Mouse (Mus musculus): ENCODE results near the gene Gm21987.

Gm21987 gene

DNA sequence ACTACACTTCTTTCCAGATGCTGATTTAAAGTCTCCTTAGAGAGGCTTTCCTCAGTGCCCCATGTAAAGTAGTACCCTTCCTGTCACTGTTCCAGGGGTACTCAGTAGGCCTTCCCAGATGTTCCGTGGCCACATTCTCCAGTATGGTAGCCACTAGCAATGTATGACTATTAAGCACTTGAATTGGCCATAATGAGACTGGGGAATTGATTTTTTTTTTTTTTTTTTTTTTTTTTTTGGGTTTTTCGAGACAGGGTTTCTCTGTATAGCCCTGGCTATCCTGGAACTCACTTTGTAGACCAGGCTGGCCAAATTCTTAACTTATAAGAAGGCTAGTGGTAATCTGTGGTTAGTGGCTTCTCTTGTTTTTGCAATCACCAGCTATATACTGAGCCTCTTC lies 3.0 kb downstream of the Gm21987 start:
- DNase-seq: no peak

- DNase-seq: no peak
Measured at GRCm38 (mm10) chr16:38350361-38350855, 3.6 kb downstream of the Gm21987 start.

DNA sequence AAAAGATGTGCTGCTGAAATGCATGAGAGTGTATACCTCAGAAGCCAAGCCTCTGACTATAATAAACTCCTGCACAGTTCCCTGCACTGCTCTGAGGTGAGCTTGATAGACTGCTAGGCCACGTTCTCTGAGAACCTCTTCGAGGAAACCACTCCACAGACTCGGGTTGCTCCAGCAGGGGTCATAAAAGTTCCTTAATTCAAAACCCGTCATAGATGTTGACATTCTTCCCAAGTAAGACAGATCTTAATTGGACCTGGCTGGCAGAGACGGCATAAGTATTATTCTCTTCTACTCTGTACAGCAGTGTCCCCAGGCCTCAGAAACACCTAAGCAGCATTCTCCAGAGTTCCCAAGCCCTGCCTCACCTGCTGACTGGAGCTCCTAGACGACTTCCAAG lies 4.1 kb downstream of the Gm21987 start:
- no peak for DNase-seq

DNA sequence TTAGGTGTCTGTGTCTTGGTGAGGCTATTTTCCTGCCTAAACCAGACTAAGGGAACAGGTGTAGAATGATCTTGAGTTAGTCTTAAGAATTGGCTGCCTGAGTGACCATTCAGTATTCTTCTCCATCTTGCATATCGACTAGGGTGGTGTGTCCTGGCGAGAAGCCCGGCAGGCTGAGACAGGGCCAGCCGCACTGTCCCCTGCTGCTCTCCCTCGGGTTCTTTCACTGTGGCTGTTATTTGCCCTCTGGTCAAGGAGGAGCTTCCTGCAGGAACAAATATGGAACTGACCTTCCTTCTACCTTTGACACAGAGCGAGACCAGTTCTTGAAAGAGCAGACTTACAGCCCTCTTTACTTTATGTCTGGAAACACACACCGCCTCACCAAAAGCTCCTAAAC lies 5.2 kb downstream of the Gm21987 start:
- DNase-seq: peak; percentile 29 to 41

GRCm38 (mm10) chr16:38352851-38353250 lies 6.0 kb downstream of the Gm21987 start:
- DNase-seq: no peak

DNA sequence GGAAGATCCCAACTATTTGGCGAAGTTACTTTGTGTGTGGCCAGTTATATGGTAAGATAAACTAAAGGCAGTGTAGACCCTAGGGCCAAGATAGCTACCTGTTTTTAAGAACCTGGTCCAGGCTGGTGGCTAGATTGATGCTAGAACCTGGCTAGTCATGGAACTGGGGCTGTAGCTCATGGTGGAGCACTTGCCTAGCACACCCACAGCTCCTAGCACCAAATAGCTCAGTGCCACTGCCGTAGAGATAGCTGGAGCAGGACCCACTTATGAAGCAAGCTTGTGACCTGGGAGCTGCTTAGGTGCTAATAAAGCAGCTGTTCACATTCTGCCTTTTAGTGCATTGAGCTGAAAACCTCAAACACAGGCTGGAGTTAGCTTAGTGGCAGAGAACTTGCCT lies 6.8 kb downstream of the Gm21987 start:
- DNase-seq: no peak

GRCm38 (mm10) chr16:38354185-38354913 lies 7.5 kb downstream of the Gm21987 start:
- no peak for DNase-seq

GRCm38 (mm10) chr16:38358256-38358812 lies 11.5 kb downstream of the Gm21987 start:
- no peak for DNase-seq

GRCm38 (mm10) chr16:38359241-38359640 lies 12.4 kb downstream of the Gm21987 start:
- DNase-seq: no peak

DNA sequence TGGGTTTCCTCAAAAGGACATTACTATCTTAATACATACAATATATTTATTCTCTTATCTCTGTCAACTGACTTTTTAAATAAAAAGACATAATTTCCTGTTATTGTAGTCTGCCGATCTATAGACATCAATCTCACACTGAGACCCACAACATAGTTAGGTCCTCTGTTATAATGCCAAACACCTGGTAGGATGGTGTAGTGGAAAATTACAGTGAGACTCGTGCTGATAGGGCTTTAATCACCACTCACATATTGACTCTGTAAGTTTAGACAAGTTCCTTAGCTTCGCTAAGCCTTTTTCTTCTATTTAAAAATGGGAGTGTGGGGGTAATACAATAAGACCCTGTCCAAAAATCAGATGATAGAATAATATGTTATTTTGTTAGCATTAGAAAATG lies 13.0 kb downstream of the Gm21987 start:
- no peak for DNase-seq

DNA sequence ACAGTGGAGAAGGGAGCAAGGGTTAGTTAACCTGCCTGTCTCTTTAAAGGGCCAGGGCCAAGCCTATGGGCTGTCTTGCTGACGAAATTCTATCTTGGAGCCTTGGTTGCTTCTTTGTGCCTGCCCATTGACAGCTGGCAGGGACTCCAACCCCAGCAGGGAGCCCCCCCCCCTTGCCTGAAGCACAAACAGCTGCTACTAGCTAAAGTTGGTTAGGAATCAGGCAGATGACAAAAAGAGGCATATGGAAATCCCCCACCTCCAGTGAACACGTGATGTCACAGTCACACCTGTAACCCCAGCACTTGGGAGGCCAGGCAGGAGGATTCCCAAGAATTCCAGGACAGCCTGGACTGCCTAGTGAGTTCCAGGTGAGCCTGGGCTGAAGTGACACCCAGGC lies 13.5 kb downstream of the Gm21987 start:
- DNase-seq: no peak

DNA sequence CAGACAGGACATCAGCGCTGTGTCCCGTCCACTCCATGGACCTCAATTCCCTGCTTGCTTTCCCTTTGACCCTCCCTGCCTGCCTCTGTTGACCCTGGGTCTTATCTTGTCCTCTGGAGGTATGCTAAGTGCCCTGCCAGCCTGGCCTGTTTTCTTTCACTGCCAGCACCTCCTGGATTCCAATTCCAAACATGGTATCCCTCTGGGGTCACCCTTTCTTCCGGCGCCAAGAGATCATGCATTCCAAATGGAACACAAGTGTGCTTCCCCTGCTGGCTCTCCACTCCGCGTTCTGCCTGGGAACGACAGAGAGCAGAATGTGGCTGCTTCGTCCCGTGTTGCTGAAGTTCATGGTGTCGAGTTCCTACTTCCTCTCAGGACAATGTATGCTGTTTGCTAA lies 15.1 kb downstream of the Gm21987 start, which contains the start of gene Popdc2:
Popdc2 (plus strand) TSS at position 277 of the 400 bp plus-strand sequence.
- no peak for DNase-seq

DNA sequence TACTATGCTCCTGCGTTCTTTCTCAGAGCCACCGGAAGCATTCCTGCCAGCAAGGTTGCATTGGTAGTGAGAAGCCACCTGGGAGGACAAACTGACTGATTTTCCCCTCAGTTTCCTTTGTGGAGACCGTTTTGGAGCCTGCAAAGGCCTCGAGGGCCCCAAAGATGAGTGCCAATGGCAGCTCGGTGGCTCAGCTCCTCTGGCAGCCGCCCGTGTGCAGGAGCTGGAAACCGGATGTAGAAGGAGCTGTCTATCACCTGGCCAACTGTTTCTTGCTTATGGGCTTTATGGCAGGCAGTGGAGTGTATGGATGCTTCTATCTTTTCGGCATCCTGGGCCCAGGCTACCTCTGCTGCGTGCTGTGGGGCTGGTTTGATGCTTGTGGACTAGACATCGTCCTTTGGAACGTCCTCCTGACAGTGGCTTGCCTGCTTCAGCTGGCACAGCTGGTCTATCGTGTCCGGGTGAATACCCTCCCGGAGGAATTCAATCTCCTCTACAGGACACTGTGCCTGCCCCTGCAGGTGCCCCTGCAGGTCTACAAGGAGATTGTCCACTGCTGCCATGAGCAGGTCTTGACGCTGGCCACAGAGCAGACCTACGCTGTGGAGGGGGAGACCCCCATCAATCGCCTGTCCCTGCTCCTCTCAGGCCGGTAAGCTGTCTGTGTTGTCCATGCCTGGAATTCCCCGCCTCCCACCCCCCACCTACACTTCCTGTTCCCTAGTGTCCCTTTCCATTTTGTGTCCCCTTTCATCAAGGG lies 15.8 kb downstream of the Gm21987 start:
- DNase-seq: no peak

- no peak for DNase-seq
Measured at GRCm38 (mm10) chr16:38363256-38363595, 16.4 kb downstream of the Gm21987 start.

DNA sequence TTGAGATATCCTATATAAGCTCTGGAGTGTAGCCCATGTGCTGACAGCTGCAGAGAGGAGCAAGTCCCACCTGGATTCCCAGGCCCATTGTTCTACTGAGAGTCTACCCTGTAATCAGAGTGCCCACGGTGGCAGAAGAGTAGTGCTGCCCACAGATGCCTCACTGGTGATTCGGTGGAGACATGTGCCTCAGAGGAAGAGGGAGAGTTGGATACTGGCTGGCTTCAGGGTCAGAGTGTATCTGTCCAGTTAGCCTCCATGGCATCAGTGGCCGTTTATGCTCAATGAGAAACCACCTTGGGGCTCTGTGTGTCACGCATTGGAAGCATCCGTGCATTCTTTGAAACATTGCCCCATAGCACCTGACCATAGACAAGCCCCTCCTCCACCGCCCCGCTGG lies 16.8 kb downstream of the Gm21987 start:
- DNase-seq: no peak

DNA sequence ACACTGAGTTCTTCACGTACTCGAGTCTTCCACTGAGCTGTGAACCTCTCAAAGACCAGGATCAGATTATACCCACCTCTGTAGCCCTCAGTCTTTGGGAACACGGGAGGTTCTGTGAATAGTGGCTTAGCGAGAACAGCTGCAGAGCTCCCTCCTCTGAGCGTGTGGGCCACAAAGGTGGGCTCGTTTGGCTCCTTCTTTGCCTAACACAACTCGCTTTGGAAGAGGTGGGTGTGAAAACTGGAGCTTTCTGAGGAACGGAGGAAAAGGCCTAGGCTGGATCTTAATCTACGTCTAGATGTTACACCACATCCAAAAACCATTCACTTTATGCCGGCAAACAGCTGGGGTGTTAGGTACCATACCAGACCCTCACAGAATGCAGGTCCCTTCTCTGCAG lies 18.6 kb downstream of the Gm21987 start:
- DNase-seq: no peak

DNA sequence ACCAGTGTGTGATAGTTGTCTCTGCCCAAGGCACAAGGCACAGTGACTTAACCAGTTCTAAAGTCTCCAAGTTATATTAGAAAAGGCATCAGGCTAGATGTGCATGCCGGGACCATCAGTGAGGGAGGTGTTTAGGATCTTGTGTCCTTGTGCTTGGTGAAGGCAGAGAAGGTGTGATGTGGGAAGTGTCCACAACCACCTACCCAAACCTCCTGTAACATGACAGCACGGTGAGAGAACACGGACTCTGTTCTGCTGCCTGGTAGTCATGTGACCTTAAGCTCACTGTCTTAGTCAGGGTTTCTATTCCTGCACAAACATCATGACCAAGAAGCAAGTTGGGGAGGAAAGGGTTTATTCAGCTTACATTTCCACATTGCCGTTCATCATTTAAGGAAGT lies 19.4 kb downstream of the Gm21987 start:
- DNase-seq: no peak

DNA sequence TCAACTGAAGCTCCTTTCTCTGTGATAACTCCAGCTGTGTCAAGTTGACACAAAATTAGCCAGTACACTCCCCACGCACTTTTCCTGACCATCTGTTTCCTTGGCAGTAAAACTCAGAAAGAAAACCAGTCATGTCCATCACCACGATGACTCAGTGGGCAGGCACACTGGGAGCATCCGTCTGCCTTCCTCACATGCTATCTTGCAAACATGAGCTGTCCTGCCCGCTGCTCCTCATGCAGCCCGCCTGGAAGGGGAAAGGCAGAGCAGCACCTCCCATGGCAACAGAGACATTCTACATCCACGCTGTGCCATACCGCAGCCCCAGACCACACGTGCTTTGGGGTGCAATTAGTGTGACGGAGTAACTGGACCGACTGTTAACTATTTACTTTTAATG lies 21.5 kb downstream of the Gm21987 start:
- DNase-seq: peak; percentile 37 to 43

DNA sequence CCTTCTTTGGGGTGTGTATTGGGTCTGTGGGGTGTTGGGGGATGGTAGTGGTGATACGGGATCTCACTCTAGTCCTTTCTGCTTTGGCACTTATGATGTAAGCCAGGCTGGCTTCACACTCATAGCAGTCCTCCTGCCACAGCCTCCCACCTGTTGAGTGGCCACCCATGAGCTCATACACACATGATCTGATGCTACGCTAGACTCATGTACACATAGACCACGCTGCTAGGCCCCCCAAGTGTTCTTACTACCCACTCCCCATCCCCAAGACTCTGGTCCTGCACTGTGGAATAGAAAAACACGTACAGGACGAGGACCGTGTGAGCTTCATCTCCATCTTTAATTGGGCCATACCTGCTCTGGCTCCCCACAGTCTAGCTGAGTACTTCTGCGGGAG lies 22.2 kb downstream of the Gm21987 start:
- DNase-seq: no peak

DNA sequence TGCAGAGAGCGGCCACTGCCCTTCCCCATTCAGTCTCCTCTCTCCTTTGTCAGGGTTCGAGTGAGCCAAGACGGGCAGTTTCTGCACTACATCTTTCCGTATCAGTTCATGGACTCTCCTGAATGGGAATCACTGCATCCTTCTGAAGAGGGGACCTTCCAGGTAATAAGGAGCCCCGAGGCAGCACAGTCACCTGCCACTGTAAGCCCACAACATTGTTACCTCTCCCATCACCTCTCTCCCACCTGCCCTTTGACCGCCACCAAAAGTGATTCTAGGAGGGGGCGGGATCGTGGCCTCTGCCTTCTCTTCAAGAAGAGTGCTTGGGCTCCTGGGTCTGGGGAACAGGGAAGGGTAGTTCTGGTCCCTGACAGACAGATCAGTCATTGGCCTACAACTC lies 22.6 kb downstream of the Gm21987 start:
- no peak for DNase-seq

DNA sequence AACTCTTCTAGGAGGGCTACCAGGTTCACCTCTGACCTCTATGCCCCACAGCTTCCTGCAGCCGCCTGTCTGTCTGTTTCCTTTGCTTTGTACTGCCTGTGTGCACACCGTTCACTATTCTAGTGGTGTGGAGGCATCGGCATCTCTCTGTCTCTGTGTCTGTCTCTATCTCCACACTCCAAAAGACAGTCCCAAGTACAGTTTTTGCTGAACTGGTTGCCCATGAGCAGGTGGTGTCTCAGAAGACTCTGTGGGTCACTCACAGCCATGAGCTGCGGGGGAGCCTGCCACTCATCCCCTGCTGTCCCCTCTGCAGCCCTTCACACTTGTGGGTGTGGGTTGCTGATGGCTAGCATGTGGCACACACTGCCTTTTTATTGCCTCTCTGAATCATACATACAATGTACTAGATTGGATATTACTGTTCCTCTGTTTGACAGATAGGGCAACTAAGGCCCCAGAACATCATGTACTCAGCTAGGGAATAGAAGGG lies 23.2 kb downstream of the Gm21987 start:
- DNase-seq: no peak

DNA sequence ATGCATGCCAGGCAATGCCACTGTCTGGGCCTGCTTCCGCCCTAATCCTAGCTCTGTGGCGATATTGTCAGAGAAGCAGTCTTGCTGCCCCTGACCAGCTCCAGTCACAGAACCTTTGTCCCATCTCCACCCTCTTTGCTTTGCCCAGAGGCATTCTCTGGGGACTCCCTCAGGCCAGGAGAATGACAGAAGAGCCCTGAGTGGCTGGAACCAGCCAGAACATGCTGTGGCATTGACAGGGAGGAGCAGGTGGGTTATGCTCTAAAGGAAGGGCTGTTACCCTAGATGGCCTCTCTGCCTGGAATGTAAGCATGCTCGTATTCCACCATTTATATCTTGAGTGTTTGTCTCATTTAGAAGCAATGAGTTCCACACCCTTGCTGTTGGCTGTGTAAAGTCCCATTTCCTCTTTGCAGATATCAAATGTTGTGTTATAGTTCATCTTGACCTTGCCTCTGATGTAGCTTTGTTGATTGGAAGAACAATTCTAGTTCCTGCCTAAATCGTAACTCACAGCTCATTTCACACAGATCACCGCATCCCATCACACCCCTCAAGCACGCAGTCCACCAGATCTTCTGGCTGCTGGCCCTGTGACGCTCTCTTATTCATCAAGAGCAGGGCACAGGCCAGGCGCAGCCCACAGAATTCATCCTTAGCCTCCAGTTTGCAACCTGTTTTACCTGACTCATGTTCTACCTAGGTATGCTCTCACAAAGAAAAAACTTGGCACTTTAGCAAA lies 24.0 kb downstream of the Gm21987 start:
- DNase-seq: no peak

DNA sequence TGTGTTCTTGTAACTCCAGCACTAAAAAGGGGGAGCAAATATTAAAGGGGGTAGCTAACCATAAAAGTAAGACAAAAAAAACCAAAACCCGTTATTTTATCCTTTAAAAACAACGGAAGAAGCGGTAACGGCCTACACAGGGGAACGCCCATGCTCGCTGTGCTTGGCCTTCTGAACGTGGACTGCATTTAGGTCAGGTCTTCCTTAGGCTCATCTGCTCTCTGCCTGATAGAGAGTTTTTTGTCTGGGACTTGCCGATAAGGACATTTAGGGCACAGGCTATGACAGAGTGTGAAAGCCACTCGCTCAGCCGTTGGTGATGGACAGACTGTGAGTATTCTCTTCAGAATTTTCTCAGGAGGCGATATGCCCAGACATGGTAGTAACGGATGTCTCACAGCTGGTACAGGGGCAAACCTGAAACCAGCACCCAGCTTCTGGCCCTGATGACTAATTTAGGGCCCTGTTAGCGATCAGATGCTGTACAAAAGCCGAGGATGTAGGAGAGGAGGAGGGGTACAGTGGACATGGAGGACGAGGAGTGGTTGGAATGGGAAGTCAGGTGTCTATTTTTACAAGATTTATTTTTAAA lies 25.0 kb downstream of the Gm21987 start:
- DNase-seq: no peak
